Mouse (Mus musculus) urinary bladder, postnatal 14 days (tissue): ENCODE data around the gene Klk7.

Source experiments
- DNase-seq: peaks from one replicate; pipeline ENCODE4 v3.0.0; 2021; ENCODE audit warnings: low spot score

Gene Klk7

DNA sequence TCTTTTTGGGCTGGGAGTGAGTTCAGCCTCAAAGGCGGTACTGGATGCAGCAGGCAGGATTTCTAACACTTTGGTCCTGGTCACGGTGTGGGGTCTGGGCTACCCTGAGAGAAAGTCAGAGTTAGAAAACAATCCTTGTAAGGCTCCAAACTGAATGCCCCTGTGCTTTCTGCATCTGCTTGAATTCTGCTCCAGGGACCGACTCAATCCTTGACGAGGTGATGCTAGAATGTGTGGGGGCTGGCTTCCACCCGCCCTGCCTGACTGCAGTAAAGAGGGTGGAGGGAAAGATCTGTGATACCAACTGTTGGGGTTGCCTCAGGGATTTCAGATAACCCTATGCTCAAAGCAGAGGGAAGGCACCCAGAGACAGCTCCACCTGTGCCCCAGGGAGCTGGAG lies at the start of gene Klk7:
Klk7 (plus strand) TSS at position 301 of the 400 bp plus-strand sequence.
- DNase-seq: no peak

DNA sequence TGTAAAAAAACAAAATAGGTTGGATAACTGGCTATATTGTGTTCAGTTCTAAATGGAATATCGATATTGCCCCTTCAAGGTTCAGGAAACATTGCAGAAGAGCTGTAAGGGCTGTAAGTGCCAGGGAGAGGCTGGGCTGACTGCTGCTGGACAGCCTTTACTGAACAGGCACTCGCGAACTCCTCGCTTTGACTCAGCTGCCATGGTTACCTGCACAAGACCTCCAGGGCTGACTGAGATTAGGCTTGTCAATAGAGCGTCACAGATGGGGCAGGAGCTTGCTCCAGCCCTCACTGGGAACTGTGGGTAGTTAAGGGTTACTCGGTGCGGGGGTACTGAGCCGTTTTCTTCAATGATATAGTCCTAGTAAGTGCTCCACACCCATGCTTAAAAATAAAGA lies 44.6 kb upstream of the Klk7 start:
- no peak for DNase-seq

DNA sequence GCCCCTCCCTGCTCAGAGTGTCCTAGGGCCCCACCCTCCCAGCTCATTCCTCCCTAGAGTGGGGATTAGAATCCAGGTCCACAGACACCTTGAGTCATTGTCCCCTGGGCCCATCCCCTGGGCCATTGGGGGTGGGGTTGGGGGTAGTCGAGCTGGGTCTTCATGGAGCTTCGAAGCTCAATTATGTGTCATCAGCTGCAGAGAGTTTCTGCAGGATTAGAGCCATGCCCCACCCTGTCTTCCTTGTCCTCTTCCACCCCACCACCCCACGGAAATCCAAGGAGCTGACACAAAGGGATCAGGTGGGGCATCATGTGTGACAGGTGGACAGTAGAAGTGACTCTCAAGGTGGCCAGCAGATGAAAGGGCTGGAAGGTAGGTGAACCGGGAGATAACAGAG lies 42.5 kb upstream of the Klk7 start, which contains the start of gene Klk12:
Klk12 (plus strand) TSS at position 301 of the 400 bp plus-strand sequence.
- DNase-seq: no peak

DNA sequence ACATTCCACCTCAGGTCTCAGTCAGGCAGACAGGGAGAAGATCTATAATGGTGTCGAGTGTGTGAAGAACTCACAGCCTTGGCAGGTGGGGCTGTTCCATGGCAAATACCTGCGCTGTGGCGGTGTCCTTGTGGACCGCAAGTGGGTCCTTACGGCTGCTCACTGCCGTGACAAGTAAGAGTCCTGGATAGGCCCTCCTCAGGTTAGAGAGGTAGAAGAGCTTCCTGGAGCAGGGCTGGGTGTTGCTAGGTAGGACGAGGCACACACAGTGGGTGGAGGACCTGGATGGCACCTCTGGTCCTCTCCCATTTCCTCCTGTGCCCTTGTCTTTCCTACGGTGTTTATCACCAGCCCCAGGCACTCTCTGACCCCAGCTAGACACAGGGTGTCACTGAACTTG lies 41.5 kb upstream of the Klk7 start:
- DNase-seq: no peak

DNA sequence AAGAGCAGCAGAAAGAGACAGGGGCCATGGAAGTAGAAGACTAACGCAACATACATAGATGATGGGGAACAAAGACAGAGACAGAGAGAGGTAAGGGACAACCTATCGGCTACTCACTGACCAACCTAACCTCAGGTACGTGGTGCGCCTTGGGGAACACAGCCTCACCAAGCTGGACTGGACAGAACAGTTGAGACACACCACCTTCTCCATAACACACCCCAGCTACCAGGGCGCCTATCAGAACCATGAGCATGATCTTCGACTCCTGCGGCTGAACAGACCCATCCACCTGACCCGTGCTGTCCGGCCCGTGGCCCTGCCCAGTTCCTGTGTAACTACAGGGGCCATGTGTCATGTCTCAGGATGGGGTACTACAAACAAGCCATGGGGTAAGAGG lies 40.4 kb upstream of the Klk7 start:
- no peak for DNase-seq

DNA sequence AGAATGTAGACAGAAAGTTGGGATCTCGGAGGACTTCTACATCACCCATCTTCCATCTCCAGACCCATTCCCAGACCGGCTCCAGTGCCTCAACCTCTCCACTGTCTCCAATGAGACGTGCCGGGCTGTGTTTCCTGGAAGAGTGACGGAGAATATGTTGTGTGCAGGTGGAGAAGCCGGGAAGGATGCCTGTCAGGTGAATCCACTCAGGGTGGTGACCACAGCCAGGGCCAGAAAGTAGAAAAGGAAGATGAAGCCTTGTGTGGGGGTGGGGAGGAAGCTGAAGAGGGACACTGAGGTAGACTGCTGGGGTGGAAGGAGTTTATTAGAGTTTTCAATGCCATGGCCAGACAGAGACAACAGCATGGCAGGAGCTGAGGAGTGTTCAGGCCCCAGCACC lies 39.2 kb upstream of the Klk7 start:
- no peak for DNase-seq

DNA sequence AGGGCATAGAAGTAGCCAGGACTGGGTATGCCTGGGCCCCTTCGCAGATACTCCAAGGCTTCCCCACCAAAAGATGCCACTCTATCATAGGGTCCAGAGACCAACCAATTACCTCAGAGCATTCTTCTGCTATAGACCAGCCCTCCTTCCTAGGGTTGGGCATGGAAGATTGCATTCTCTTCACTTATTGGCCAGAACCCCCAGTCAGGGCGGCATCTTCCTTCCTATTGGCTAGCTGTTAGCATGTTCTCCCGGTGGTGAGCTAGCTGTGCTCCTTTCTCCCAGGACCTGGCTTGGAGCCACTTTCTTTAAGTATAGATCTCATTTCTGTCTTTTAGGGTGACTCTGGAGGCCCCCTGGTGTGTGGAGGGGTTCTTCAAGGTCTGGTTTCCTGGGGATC lies 38.2 kb upstream of the Klk7 start:
- DNase-seq: no peak

DNA sequence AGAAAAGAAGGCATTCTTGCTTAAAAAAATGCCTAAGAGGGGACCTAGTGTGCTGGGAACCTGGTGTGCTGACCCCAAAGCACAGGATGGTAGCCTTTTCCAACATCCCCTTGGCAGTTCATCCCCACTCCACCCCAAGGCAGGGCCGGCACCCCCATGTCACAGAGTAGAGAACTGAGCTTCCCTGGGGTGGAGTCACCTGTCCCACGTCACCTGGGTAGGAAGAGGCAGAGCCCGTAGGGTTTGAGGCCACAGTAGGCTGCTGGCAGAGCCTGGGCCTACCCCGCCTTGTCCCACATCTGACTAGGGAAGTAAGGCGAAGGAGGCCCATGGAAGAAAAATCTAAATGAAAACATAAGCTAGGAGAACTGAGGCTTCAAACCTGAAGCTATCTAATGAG lies 36.7 kb upstream of the Klk7 start, which contains the start of gene Klk11:
Klk11 (plus strand) TSS at position 241 of the 400 bp plus-strand sequence.
- DNase-seq: no peak

DNA sequence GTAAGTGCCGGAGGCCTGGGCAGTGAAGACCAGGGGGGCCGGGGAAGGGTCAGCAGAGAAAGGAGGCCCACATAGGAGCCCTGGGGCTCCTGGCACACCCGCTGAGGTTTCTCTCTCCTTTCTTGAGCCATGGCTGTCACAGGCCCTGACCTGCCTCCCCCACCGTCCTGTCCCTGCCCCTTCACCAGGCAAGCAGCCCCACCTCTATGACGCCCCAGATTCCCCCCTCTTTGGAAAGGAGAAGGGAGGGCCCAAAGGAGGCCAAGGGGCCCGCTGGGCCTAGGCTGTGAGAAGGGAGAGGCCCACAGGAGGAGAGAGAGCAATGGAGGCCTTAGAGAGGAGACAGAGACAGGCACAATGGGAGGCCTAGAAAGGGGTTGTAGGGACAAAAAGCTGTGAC lies 36.3 kb upstream of the Klk7 start:
- DNase-seq: no peak

DNA sequence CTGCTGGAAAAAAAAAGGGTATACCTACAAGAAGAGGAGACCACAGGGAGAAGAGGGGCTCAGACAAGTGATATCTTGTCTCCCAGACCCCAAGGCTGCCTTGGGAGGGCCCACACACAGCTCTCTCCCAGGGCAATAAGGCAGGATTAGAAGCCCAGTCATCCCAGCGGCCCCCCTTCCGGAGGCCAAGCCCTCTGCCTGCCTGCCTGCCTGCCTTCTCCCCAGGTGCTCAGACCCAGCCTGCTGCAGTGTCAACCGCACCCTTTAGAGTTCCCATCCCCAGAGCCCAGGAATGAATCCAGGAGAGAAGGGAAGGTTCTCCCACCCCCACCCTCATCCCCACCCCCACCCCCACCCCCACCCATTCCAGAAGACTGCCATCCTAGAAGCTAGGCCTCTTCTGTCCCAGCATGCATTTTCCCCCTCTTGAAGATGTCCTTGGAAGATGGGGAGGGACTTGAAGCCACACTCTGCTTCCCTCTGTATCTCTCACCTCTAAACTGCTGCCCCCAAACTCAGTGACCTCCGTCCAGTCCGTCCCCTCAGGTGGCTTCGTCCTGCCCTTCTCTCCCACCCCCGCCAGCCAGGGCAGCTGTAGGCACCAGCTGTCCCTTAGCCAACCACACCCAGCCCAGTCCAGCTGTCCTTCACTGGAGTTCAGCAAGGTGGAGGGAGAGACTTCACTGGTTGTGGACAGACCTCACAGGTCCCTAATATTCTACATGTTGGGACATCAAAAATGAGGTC lies 35.6 kb upstream of the Klk7 start:
- DNase-seq: no peak

DNA sequence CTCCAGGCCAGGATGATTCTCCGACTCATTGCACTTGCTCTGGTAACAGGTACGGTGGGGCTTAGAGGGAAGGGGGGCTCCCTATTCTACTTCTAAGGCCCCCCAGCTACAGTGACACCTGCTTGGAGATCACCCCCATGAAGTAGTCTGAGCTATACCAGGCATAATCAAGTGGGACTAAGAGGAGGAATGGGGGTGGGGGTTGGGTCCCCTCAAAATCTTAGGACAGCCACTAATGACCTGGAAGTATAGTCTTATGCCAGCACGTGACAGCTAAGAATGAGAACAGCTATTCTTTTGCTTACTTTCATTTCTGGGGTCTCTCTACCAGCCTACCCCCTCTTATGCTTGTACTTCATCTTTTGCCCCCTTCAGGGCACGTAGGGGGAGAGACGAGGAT lies 34.6 kb upstream of the Klk7 start:
- DNase-seq: no peak

DNA sequence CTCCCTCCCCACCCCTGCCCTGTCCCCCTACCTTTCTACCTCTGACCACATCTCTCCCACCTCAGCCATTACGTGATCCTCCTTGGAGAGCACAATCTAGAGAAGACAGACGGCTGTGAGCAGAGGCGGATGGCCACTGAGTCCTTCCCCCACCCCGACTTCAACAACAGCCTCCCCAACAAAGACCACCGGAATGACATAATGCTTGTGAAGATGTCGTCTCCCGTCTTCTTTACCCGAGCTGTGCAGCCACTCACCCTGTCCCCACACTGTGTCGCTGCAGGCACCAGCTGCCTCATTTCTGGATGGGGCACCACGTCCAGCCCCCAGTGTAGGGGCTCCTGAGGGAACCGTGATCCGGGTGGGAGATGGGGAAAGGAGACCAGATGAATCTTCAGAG lies 33.7 kb upstream of the Klk7 start:
- DNase-seq: no peak

DNA sequence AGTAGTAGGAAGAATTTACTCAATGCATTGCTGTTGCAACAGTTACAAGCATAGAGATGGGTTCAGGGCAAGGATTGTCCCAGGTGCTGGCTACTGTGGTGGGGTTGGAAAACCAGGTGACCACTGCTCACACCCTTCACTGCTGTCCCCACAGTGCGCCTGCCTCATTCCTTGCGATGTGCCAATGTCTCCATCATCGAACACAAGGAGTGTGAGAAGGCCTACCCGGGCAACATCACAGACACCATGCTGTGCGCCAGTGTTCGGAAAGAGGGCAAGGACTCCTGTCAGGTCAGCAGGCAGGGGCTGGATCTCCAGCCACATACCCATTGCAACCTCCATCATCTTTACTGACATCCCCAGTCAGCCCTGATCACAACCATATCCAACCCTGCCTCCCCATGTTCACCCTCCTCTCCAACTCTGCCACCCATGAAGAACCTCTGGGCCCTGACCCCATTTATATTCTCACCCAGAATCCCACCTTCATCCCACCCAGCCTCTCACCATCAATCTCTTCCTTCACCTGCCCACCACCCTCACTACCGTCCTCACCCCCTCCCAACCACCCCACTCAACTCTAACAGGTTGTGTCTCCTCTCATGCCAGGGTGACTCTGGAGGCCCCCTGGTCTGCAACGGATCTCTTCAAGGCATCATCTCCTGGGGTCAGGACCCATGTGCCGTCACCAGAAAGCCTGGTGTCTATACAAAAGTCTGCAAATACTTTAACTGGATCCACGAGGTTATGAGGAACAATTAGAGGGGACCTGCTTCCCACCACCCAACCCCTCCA lies 32.7 kb upstream of the Klk7 start:
- DNase-seq: peak; percentile 2

DNA sequence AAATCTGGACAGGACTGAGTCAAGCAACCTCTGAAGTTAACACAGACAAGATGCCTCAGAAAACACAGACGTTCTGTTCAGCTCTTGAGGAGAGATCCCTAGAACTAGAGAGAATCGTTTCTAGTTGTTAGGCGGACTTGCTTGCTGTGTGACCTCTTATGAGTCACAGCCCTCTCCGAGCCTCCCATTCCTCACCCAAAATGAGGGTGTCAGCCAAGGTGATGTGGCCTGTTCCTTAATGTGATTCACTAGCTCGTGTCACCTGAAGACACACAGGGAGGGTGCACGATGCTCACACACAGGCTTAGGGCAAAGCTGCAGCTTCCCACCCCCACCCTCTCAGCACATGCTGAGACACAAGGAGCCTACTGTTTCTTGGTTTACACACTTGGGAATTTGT lies 30.9 kb upstream of the Klk7 start:
- DNase-seq: no peak

DNA sequence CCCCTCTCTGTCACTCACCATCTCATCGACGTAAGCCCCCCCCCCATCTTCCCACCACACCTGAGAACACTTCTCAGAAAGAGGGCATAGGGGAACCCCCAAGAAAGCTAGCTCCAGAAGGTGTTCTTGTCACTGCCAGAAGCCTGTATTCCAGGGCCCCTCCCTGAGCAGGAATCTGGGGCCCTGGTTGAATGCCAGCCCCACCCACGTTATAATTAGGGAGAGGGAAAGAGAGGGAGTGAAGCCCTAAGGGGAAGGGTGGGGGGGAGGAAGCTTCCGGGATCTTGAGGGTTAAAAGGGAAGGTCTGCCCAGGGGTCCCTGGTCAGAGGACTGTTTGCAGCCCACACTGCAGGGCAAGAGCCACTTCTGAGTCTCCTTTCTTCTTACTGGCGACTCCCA lies 30.3 kb upstream of the Klk7 start, which contains the start of gene Klk10:
Klk10 (plus strand) TSS at position 290 of the 400 bp plus-strand sequence.
- no peak for DNase-seq

DNA sequence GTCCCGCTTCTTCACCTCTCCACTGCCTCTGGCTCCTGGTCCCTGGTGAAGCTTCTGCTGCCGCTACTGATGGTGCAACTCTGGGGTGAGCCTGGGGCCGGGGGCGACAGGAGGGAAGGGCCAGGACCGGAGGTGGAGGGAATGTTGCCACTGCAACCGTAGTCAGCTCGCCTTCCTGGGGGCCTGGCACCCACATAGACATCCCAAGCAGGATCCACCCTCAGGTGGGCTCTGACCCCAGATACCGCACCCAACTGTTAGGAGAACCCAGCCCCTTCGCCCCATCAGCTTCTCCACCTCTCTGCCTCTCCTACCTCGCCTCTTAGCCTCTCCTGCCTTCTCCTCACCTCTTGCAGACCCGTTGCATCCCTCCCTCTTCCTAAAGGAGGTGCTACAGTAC lies 29.6 kb upstream of the Klk7 start:
- DNase-seq: no peak

DNA sequence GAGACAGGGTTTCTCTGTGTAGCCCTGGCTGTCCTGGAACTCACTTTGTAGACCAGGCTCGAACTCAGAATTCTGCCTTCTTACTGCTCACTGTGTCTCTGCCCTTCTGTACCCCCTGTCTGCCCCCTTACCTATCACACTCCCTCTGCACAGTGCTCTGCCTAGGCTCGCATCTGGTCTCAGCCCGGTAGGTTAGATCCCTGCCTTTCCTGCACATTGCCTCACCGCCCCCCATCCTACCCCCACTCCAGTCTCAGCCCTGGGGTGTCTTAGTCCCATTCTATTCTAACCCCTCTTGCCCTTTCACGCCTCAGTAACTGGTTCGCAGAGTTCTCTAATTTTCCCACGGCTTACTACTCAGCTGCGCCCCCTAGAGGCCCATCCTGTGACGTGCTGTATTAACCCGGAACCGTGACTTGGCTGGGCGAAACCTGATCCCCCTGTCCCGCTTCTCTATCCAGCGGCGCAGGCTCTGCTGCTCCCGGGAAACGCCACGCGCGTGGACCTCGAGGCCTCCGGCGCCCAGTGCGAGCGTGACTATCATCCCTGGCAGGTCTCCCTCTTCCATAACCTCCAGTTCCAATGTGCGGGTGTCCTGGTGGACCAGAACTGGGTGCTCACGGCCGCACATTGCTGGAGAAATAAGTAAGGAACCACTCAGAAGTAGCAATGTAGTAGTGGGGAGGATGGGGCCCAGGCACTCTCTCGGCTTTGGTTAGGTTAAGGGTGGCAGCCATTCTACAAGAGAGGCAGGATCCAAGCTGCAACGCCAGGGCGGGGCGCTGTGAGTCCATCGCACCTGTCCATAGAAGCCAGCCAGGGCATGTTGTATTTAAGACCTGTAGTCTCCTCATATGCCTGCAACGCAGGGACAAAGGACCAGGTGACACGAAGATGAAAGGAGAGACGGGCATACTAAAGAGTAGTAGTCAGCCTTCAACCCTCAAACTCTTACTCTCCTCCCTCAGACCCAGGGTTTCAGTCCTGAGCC lies 28.5 kb upstream of the Klk7 start:
- peak; percentile 87 for DNase-seq

DNA sequence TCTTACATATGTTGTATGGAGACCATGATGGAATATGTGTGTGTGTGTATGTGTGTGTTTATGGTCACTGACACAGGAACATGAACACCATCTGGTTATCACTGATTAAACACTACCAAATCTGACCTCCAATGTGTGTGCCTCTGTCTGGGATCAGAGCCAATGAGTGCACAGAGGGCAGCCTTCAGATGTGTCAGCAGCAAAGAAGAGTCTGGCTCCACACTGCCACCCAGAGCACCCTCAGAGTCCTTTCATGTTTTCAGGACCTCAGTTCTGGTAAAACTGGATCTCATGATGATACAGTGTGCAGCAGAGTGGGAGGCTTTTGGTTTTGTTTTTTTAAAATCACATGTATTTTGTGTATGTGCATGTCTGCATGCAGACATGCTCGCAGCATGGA lies 25.8 kb upstream of the Klk7 start:
- peak; percentile 38 for DNase-seq

DNA sequence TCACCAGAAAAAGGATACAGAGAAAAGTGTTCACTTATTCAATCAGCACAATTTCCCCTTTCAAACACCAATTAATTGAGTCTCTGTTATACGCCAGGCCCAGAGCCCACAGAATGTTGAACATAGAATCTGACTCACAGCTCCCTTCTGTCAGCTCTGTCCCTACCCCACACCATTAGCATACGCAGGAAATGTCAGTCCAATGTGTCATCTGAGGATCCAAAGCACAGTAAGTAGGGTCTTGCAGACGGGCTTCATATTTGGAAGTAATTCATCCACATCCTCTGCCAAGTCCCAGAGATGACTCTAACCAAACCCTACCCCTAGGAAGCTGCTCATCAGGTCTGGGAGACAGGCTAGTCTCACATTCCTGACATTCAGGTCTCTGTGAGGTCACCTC lies 23.0 kb upstream of the Klk7 start:
- no peak for DNase-seq

DNA sequence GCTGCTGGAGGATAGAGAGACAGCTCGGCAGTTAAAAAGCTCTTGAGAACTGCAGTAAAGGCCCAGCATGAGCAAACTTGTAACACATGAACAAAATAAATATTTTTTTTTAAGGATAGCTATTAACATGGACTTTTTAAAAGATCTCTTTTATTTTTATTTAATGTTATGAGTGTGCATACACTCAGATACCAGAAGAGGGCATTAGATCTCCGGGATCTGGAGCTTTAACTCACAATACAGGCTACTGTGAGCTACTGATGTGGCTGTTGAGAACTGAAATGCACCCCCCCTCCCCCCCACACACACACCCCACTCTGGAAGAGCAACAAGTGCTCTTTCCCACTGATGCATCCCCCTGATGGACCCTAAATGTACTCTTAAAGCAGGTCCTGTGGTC lies 21.8 kb upstream of the Klk7 start:
- no peak for DNase-seq

DNA sequence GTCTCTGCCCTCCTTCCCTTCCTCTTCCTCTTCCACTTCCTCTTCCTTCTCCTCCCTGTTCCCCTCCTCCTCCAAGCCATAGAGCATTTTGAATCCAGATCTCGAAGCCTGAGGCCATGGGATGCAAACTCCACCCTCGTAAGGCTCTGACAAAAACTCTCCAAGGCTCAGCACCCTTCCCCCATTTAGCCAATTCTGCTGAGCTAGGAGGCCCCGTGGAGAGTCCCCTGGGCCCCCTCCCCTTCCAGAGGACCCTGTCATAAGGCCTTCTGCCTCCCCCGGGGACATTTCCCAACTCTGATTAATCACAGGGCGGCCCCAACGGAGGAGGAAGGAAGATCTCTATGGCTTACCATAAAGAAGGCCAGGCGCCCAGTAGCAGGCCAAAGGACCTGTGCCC lies 19.5 kb upstream of the Klk7 start, which contains the start of gene Klk9:
Klk9 (plus strand) TSS at position 301 of the 400 bp plus-strand sequence.
- no peak for DNase-seq

DNA sequence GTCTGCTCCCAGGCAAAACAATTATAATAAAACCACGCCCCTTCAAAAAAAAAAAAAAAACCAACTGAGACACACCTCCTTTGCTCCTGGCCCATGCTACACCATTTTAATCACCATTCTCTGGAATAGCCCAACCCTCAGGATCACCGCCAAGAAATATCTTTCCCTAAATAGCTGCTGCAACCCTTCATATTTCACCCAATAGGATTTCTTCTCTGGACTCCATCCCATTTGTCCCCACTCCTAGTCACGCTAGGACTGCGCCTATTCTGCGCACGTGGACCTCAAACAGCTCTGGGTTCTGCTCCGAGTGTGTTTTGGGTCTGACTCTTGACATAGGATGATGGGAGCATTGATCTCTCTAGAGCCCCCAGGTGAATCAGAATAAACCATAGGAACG lies 14.7 kb upstream of the Klk7 start:
- no peak for DNase-seq
